Mouse (Mus musculus): ENCODE measurements around the gene Scgb1b12. TPM values are rescaled to one million over a fixed set of nuclear protein-coding genes. Genes with fewer than 3 reads are reported as not detected.
"Not testable (repeated sequence)": the region's sequence is repeated elsewhere in the genome, so short reads cannot be mapped to it uniquely, and the experiment has no call there.

Scgb1b12 gene
- not detected in 2 replicates for polyA plus RNA-seq (2014; fragmentation: Nextera tagmentation; extraction: Ambion mirVana)

- H3K9ac ChIP-seq (ENCODE audit: low read length); H3K4me2 ChIP-seq; DNase-seq (ENCODE audit: low spot score, missing footprints); H3K36me3 ChIP-seq (ENCODE audit: control insufficient read depth, insufficient read depth, low read length); H3K27ac ChIP-seq (ENCODE audit: low read depth, low read length); H3K4me3 ChIP-seq (ENCODE audit: low read depth, low read length); H3K27me3 ChIP-seq (ENCODE audit: control insufficient read depth, insufficient read depth, low read length); ATAC-seq (ENCODE audit: low FRiP score); H3K4me1 ChIP-seq (ENCODE audit: control insufficient read depth, insufficient read depth, low read length); H3K9me3 ChIP-seq (ENCODE audit: control insufficient read depth, low read length): not testable (repeated sequence)
- 100% methylated on average over 2 of the region's 3 CpGs for WGBS
Observed at GRCm38 (mm10) chr7:32333882-32334281, at the start of gene Scgb1b12. Scgb1b12 (plus strand) TSS chr7:32334182.

- H3K4me1 ChIP-seq (ENCODE audit: control insufficient read depth, insufficient read depth, low read length); H3K9me3 ChIP-seq (ENCODE audit: control insufficient read depth, low read length); H3K36me3 ChIP-seq (ENCODE audit: control insufficient read depth, insufficient read depth, low read length); DNase-seq (ENCODE audit: low spot score, missing footprints); H3K27ac ChIP-seq (ENCODE audit: low read depth, low read length); H3K9ac ChIP-seq (ENCODE audit: low read length); H3K27me3 ChIP-seq (ENCODE audit: control insufficient read depth, insufficient read depth, low read length); H3K4me3 ChIP-seq (ENCODE audit: low read depth, low read length); H3K4me2 ChIP-seq; ATAC-seq (ENCODE audit: low FRiP score): not testable (repeated sequence)
- WGBS = 93% methylated on average over 1 of the region's 1 CpGs
Observed at GRCm38 (mm10) chr7:32327145-32327544, 6.8 kb upstream of the Scgb1b12 start, which contains the start of gene Scgb2b12. Scgb2b12 (minus strand) TSS chr7:32327245.

Other genes starting within 250 kb of the Scgb1b12 start
- not detected in 2 replicates for gene Scgb1b10, start 233.3 kb upstream of the Scgb1b12 start, polyA plus RNA-seq (2014; fragmentation: Nextera tagmentation; extraction: Ambion mirVana)
- gene Scgb2b11, start 123.0 kb upstream of the Scgb1b12 start, polyA plus RNA-seq (2014; fragmentation: Nextera tagmentation; extraction: Ambion mirVana) = not detected in 2 replicates
- not detected in 2 replicates for gene Scgb1b11, start 111.3 kb upstream of the Scgb1b12 start, polyA plus RNA-seq (2014; fragmentation: Nextera tagmentation; extraction: Ambion mirVana)
- gene Scgb2b12, start 6.9 kb upstream of the Scgb1b12 start, polyA plus RNA-seq (2014; fragmentation: Nextera tagmentation; extraction: Ambion mirVana) = not detected in 2 replicates
- not detected in 2 replicates for gene Scgb1b29, start 107.4 kb downstream of the Scgb1b12 start, polyA plus RNA-seq (2014; fragmentation: Nextera tagmentation; extraction: Ambion mirVana)

Measured in midbrain, embryonic 11.5 days (tissue).